Mouse (Mus musculus) intestine, postnatal 0 days (tissue): Measurements from ENCODE around the gene Samd4b. TPM values are rescaled to one million over a fixed set of nuclear protein-coding genes. Genes with fewer than 3 reads are reported as not detected.
A peak's percentile ranks its signal among the peaks of the same experiment; 100 is the strongest.

Source experiments
- ATAC-seq: fragments of 200-750 bp; cut with Nextera tagmentation; 2 replicates; pipeline ENCODE4 v1.8.0; 2017; ENCODE audit warnings: mild to moderate bottlenecking, moderate TSS enrichment, moderate library complexity
- H3K27ac ChIP-seq: fragments of 300-500 bp; sonication (generic); 2 replicates; pipeline ENCODE4 v1.5.1; 2014; ENCODE audit warnings: mild to moderate bottlenecking, low read depth, low read length, moderate library complexity
- H3K27me3 ChIP-seq: fragments of 300-500 bp; sonication (generic); replicated peaks from 2 replicates; pipeline ENCODE4 v1.6.1; 2014; ENCODE audit warnings: low read length, mixed read lengths; ENCODE audit not compliant: control insufficient read depth, insufficient read depth
- H3K36me3 ChIP-seq: fragments of 300-500 bp; sonication (generic); 2 replicates; pipeline ENCODE4 v1.6.1; 2014; ENCODE audit warnings: mild to moderate bottlenecking, moderate library complexity; ENCODE audit not compliant: control insufficient read depth, insufficient read depth
- H3K4me1 ChIP-seq: fragments of 300-500 bp; sonication (generic); replicated peaks from 2 replicates; pipeline ENCODE4 v1.6.1; 2014; ENCODE audit warnings: antibody characterized with exemption, low read length, mixed read lengths; ENCODE audit not compliant: control insufficient read depth, insufficient read depth
- H3K4me2 ChIP-seq: fragments of 300-500 bp; sonication (generic); replicated peaks from 2 replicates; pipeline ENCODE4 v1.6.1; 2014; ENCODE audit warnings: low read depth, mild to moderate bottlenecking, moderate library complexity
- H3K4me3 ChIP-seq: fragments of 300-500 bp; sonication (generic); 2 replicates; pipeline ENCODE4 v1.5.1; 2014; ENCODE audit warnings: low read depth, low read length
- H3K9ac ChIP-seq: fragments of 300-500 bp; sonication (generic); 2 replicates; pipeline ENCODE4 v1.6.1; 2014; ENCODE audit warnings: mild to moderate bottlenecking, low read depth, low read length
- H3K9me3 ChIP-seq: fragments of 300-500 bp; sonication (generic); 2 replicates; pipeline ENCODE4 v1.6.1; 2016; ENCODE audit warnings: mixed run types; ENCODE audit not compliant: control insufficient read depth
- CTCF ChIP-seq: sonication (generic); IDR thresholded peaks from 2 replicates; pipeline ENCODE4 v1.5.1; 2016; ENCODE audit warnings: low read depth, mild to moderate bottlenecking, control low read depth, antibody characterized with exemption, moderate library complexity
- WGBS: fragments of 180-500 bp; shearing (Covaris S2); extraction: QIAGEN DNeasy Blood & Tissue Kit; methylation state at CpG from one replicate; pipeline ENCODE4 v1.1.7; 2014; 5-methylcytosine and 5-hydroxymethylcytosine counted together
- polyA plus RNA-seq: library from polyadenylated mRNA; unstranded; fragments of >200 nt; fragmentation: Nextera tagmentation; extraction: Ambion mirVana; gene quantifications from 2 replicates; pipeline ENCODE4 v1.2.1, GENCODE M21; 2015

The Samd4b gene
- polyA plus RNA-seq, 1 experiment from 2014 or later: 13.4 TPM

DNA sequence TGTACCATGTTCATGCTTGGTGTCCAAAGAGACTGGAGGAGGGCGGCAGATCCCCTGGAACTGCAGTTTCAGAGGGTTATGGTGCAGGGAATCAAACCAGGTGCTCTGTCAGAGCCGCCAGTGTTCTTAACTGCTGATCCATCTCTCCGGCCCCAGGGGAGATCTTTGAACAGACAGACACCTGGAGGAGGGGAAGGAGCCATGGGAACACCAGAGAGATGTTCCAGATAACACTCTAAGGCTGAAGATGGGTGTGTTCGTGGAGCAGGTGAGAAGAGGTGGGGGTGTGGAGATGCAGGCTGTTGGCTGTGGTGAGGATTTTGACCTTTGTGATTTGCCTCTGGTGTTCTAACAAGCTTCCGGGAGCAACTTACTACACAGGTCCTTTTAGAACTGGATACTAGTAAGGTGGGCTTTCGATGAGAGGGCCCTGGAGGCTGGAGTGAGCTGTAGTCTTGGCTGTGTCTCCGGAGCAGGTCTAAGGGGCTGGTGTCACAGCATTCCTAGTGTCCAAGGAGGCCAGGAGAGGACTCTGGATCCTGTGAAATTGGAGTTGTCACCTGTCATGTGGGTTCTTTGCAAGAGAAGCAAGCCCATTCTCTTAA is 224.0 kb downstream of the Samd4b start:
- Histone ChIP-seq H3K36me3 (peaks cover 24% of the 10 kb centered on the region), H3K4me2 (peak overlapping the region; percentile 89; the same call in 1 of the 2 replicates), H3K9me3 (no peaks in the 10 kb centered on the region), H3K4me3 (no peak overlapping the region), H3K9ac (no peak overlapping the region), H3K27me3 (no peaks in the 10 kb centered on the region), H3K27ac (peak overlapping the region; percentile 100), H3K4me1 (no peaks in the 10 kb centered on the region)
- no peak for TF ChIP-seq CTCF
- WGBS: 44% methylated on average over 7 of the region's 7 CpGs
- ATAC-seq: no peak

DNA sequence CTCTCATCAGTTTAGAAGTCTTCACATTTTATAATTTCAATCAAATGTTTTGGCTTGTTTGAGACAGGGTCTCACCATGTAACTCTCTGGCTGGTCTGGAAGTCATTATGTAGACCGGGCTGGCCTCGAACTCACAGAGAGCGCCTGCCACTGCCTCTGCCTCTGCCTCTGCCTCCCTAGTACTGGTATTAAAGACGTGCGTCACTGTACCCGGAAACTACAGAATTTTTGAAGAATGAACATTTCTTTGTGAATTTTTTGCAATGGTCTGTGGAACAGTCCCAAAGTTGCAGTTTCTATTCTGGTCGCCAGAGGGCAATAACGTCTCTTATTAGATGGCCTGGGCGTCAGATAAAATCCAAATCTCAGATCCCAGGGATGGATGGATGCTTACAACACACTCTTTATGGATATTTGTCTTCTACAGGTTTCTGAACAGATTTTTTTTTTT is 224.8 kb downstream of the Samd4b start:
- no peak overlapping the region for H3K9ac ChIP-seq
- 1% methylated on average over 9 of the region's 9 CpGs for WGBS
- peak; percentile 83 for TF ChIP-seq CTCF

DNA sequence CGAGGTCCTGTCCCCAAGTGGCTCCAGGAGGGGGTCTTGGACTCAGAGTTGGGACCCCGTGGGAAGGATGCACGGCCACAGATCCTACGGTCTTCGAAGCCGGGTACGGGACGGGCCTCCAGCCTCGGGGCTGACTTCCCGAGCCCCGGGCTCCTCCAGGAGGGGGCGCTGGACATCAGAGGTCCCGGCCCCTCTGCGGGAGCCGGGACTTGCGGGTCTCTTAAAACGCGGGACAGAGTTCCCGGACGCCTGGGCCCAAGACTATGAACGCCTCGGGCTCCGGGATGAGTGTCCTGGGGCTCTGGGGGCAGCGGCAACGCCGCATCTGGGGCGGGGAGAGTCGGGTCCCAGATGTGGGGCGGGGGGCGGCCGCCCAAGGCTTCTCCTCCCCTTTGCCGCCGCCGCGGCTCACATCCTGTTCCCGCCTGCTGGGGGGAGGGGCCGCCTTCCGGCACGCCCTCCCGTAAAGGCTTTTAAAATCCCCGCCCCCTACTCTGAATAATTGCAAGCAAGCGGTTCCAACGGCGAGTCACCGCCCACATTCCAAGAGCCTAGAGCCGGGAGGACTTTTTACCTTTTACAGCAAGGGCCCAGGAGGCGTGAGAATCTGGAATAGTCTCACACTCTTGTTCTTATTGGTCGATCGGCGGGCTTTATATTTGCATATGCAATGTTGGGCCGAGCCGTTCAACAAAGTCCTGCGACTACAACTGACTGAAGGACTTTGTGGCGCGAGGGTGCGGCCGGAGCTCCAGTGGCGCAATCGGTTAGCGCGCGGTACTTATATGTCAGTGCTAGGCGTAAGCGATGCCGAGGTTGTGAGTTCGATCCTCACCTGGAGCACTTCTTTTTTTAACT is 225.5 kb downstream of the Samd4b start, which contains the start of gene Plekhg2:
Plekhg2 (minus strand) TSS at position 349 of the 858 bp plus-strand sequence.
- H3K4me3 ChIP-seq: peak within 1 kb of the TSS; percentile 76
- H3K4me1 ChIP-seq: no peaks in the 10 kb centered on the region
- H3K27ac ChIP-seq: peak within 1 kb of the TSS; percentile 89
- peak; percentile 75 for TF ChIP-seq CTCF
- H3K9ac ChIP-seq: peak within 1 kb of the TSS; percentile 87
- H3K9me3 ChIP-seq: no peaks in the 10 kb centered on the region
- peak; percentile 82 for ATAC-seq
- WGBS: under 1% methylated on average over 57 of the region's 66 CpGs
- peak within 1 kb of the TSS; percentile 96 for H3K4me2 ChIP-seq
- no peaks in the 10 kb centered on the region for H3K27me3 ChIP-seq
- H3K36me3 ChIP-seq: peaks cover 32% of the 10 kb centered on the region

More for the DNA sequence above, 224.8 kb downstream of the Samd4b start:
- Histone ChIP-seq H3K4me2 (peak overlapping the region; percentile 40), H3K36me3 (peaks cover 32% of the 10 kb centered on the region), H3K4me1 (no peaks in the 10 kb centered on the region), H3K4me3 (peak overlapping the region; percentile 76), H3K27ac (peak overlapping the region; percentile 89), H3K27me3 (no peaks in the 10 kb centered on the region), H3K9me3 (no peaks in the 10 kb centered on the region)
- peak; percentile 12 for ATAC-seq

DNA sequence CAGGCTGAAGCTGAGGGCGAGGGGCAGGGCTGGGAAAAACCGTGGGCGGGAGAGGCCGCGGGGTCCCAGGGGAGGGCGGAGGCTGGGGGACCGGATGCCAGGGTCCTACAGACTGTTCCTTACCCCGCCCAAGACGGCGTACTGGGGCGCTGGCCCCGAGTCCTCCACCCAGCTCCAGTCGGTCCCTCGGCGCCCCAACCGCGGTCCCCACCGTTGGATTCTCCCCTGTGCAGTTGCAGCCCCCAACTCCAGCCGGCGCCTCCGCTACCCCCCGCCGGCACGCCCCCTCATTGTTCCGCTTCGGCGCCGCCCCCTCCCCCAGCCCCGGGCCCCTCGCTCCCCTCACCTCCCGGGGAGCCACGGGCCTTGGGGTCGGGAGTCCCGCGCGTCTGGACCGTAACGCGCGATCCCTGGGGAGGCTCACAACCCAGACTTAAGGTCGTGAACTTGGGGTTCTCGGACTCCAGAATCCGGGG is 226.4 kb downstream of the Samd4b start:
- no peak for TF ChIP-seq CTCF
- H3K4me1 ChIP-seq: no peaks in the 10 kb centered on the region
- peak overlapping the region; percentile 89 for H3K27ac ChIP-seq
- H3K36me3 ChIP-seq: peaks cover 36% of the 10 kb centered on the region
- H3K4me3 ChIP-seq: peak overlapping the region; percentile 76
- no peaks in the 10 kb centered on the region for H3K27me3 ChIP-seq
- WGBS: under 1% methylated on average over 41 of the region's 43 CpGs
- peak overlapping the region; percentile 87 for H3K9ac ChIP-seq
- H3K9me3 ChIP-seq: no peaks in the 10 kb centered on the region
- H3K4me2 ChIP-seq: peak overlapping the region; percentile 96
- ATAC-seq: no peak

DNA sequence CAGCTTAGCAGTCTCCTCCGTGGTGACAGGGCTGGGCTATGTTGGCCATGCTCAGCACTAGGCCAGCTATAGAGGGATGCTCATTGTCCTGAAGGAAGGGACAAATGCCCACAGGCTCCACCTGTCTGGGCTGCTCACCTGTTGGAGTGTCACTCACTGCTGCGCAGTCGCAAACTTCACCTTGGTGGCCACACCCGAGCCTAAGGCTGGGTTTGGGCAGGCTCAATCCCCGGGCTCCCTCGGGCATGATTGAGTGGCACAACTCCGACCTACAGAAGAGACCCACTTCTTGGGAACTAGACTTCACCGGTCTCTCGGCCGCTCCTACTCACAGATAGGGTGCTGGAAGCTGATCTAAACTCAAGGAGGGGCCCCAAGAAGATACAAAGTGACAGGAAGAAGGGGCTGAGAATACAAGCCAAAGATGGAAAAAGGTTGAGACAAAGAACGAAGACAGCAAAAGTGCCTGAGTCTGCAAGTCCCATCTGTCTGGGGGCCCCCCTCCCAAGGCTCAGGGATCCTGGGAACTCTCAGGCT is 226.9 kb downstream of the Samd4b start:
- TF ChIP-seq CTCF: no peak

DNA sequence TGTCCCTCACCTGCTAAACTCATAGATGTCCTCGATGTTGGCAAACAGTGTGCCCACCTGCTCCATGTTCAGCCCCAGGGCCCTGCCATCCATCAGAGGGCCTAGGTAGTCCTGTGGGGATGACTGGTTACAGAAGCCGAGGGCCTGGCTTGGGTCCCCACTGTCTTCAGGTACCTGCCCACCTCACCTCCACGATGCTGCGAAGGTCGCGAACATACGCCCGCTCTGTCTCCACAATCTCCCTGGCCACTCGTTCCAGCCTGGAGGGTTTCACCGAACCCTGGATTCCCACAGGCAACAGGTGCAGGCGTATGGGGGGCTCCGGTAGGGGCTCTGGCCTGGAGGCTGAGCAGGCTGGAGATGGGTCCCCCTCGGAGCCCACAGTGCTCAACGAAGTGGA is 227.9 kb downstream of the Samd4b start:
- peaks cover 48% of the 10 kb centered on the region for H3K36me3 ChIP-seq
- H3K9ac ChIP-seq: no peak overlapping the region
- no peak overlapping the region for H3K4me3 ChIP-seq
- peak overlapping the region; percentile 96 for H3K4me2 ChIP-seq
- ATAC-seq: no peak
- no peaks in the 10 kb centered on the region for H3K27me3 ChIP-seq
- no peaks in the 10 kb centered on the region for H3K9me3 ChIP-seq
- H3K27ac ChIP-seq: no peak overlapping the region
- no peak for TF ChIP-seq CTCF
- 91% methylated on average over 14 of the region's 14 CpGs for WGBS
- no peaks in the 10 kb centered on the region for H3K4me1 ChIP-seq

More for the DNA sequence above, 226.9 kb downstream of the Samd4b start:
- H3K4me1 ChIP-seq: no peaks in the 10 kb centered on the region
- H3K4me2 ChIP-seq: peak overlapping the region; percentile 96
- peak overlapping the region; percentile 76 for H3K4me3 ChIP-seq
- H3K9me3 ChIP-seq: no peaks in the 10 kb centered on the region
- WGBS: 2% methylated on average over 11 of the region's 11 CpGs
- H3K27ac ChIP-seq: peak overlapping the region; percentile 89
- H3K27me3 ChIP-seq: no peaks in the 10 kb centered on the region
- H3K36me3 ChIP-seq: peaks cover 41% of the 10 kb centered on the region
- no peak for ATAC-seq
- peak overlapping the region; percentile 87 for H3K9ac ChIP-seq
